Mouse (Mus musculus) megakaryocyte, embryonic 14.5 days (primary cell): ENCODE results near the gene Krtap9-5. TPM values are rescaled to one million over a fixed set of nuclear protein-coding genes. Genes with fewer than 3 reads are reported as not detected.
A peak's percentile ranks its signal among the peaks of the same experiment; 100 is the strongest.

Experiments
- H3K27me3 ChIP-seq: replicated peaks from 2 replicates; pipeline ENCODE3; 2012; ENCODE audit warnings: inconsistent platforms
- H3K36me3 ChIP-seq: replicated peaks from 2 replicates; pipeline ENCODE3; 2012; ENCODE audit warnings: low read length, inconsistent platforms, mixed read lengths
- H3K4me1 ChIP-seq: 2 replicates; pipeline ENCODE4 v1.6.1; 2012; ENCODE audit warnings: inconsistent platforms
- H3K4me3 ChIP-seq: replicated peaks from 2 replicates; pipeline ENCODE3; 2012; ENCODE audit warnings: moderate library complexity, mild to moderate bottlenecking, inconsistent platforms
- H3K9me3 ChIP-seq: 2 replicates; pipeline ENCODE4 v1.6.1; 2012; ENCODE audit warnings: inconsistent platforms
- FLI1 ChIP-seq: IDR thresholded peaks from 2 replicates; pipeline ENCODE4 v1.6.1; 2012; ENCODE audit warnings: low read length, inconsistent platforms, mixed read lengths
- GATA1 ChIP-seq: IDR thresholded peaks from 3 replicates; pipeline ENCODE4 v1.6.1; 2012; ENCODE audit warnings: mixed read lengths, low read length, inconsistent platforms, borderline replicate concordance
- polyA plus RNA-seq: library from polyadenylated mRNA; stranded (reverse); fragments of >175 nt; gene quantifications from 2 replicates; pipeline ENCODE4 v1.2.3, GENCODE M21; 2012; ENCODE audit warnings: low replicate concordance; ENCODE audit not compliant: insufficient read depth

The Krtap9-5 gene
- polyA plus RNA-seq, 1 experiment, result not detected

DNA sequence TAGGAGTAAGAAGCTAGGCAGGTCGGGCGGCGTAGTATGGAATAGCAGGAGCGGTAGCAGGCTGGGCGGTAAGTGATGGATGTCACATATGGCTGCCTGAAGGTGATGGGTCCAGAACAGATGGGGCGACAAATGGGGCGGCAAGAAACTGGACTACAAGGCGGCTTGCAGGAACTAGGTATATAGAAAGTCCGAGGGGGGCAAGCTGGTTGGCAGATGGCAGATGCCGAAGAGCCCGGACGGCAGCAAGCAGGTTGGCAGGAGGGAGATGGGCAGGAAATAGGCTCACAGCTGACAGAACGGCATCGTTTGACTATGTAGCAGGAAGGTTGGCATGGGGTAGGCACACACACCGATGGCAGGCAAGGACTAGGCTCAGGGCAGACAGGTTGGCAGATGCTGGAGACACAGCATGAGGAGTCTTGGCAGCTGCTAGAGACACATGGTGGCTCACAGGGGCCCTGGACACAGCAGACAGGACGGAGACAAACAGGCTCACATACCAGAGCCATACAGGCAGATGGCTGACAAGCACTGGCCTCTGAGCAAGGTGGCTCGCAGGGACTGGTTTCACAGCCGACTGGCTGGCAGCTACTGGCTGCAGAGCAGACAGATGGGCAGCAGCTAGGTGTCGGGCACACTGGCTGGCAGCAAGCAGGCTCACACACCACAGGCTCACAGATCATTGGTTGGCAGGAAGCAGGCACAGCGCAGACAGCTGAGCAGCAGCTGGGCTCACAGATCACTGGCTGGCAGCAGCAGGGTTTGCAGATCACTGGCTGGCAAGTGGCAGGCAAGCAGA is 37.2 kb downstream of the Krtap9-5 start:
- Histone ChIP-seq H3K36me3 (no peaks in the 10 kb centered on the region), H3K27me3 (peaks cover 1% of the 10 kb centered on the region), H3K9me3 (no peaks in the 10 kb centered on the region), H3K4me1 (no peaks in the 10 kb centered on the region; the same call in 1 of the 2 replicates), H3K4me3 (peak overlapping the region; percentile 59)
- no peak for TF ChIP-seq FLI1
- no peak for TF ChIP-seq GATA1

DNA sequence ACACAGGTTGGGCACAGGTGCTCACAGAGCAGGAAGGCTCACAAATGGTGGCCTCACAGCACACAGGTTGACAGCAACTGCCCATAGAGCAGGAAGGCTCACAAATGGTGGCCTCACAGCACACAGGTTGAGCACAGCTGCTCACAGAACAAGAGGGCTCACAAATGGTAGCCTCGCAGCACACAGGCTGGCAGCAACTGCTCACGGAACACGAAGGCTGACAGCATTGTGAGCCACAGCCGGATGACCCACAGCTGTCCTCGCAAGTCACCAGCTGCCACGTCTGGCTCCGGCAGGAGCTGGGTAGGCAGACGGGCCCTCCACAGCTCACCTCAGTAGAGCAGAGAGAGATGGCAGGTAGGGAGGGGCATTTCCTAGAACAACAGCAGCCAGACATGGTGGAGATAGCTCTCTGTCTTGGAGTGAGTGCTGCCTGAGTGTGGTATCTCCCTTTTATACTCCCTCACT is 37.9 kb downstream of the Krtap9-5 start, which contains the start of gene Krtap16-1:
Gene Krtap16-1 (minus strand): TSS at position 418 of the 468 bp plus-strand sequence.
- Histone ChIP-seq H3K36me3 (no peaks in the 10 kb centered on the region), H3K27me3 (peaks cover 1% of the 10 kb centered on the region), H3K4me3 (peak within 1 kb of the TSS; percentile 59), H3K9me3 (no peaks in the 10 kb centered on the region), H3K4me1 (no peaks in the 10 kb centered on the region; the same call in 1 of the 2 replicates)
- TF ChIP-seq GATA1, result no peak
- no peak for TF ChIP-seq FLI1

DNA sequence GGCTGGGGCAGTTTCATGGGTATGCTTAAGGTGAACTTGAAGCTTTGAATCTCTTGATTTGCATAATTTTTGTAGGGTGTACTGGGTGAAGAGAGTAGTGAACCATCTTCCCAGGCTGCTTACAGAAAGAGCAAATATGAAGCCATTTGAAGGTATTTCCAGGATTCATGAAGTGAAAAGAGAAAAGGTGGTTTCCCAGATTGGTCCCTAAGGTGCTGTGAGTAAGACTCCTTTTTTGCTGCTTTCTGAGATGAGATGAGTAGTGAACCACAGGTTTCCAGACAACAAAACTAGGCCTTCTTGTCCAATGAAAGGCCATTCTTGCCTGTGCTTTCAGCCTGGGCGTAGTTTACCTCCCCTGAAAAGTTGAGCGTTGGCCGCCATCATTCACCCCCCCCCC is 40.3 kb downstream of the Krtap9-5 start:
- no peaks in the 10 kb centered on the region; the same call in 1 of the 2 replicates for H3K4me1 ChIP-seq
- H3K4me3 ChIP-seq, result no peak overlapping the region
- H3K27me3 ChIP-seq, result peaks cover 10% of the 10 kb centered on the region
- H3K9me3 ChIP-seq, result no peaks in the 10 kb centered on the region
- H3K36me3 ChIP-seq, result no peaks in the 10 kb centered on the region
- TF ChIP-seq FLI1 (no peak), GATA1 (no peak)

DNA sequence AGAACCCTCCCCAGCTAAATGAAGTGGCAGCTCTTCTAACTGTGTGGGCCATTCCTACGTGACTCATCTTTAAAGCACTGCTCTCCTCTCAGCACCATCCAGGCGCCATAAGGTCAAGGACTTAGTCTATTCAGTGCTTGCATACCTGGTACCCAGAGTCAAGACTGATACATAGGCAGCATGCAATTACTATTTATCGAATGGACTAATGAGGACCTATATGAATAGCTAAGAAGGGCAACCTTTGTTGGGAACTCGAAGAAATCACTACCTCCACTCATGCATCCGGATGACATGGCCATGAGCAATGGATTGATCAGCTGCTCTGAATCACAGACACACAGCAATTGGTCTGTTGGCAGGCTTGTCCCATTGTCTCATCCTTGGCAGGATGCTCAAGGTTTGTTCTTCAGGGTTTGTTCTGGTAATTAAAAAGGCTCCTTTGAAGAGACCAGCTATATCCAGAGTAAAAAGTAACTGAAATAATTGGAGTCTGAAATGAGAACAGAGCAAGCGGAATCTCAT is 41.7 kb downstream of the Krtap9-5 start:
- Histone ChIP-seq H3K27me3 (peaks cover 17% of the 10 kb centered on the region), H3K36me3 (no peaks in the 10 kb centered on the region), H3K4me1 (no peaks in the 10 kb centered on the region; the same call in 1 of the 2 replicates), H3K4me3 (no peak overlapping the region), H3K9me3 (no peaks in the 10 kb centered on the region)
- TF ChIP-seq GATA1, result no peak
- no peak for TF ChIP-seq FLI1

DNA sequence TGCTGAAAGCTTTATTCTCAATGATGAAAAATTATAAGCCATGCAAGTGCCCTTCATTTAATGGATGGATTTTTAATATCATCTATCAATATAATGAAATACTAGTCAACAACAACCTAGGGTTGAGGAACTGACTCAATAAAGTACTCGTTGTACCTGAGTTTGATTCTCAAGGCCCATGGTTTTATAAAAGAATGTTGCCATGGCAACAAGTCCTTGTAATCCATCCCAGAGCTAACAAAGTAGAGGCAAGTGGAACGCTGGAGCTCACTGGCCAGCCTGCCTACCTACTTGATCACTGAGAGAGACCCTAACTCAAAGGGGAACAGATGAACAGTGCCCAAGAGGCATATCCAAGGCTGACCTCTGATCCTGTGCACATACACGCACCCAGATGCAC is 42.3 kb downstream of the Krtap9-5 start:
- H3K36me3 ChIP-seq, result no peaks in the 10 kb centered on the region
- H3K4me3 ChIP-seq, result no peak overlapping the region
- peaks cover 17% of the 10 kb centered on the region for H3K27me3 ChIP-seq
- no peaks in the 10 kb centered on the region for H3K9me3 ChIP-seq
- TF ChIP-seq GATA1 (no peak), FLI1 (no peak)
- H3K4me1 ChIP-seq, result no peaks in the 10 kb centered on the region; the same call in 1 of the 2 replicates

DNA sequence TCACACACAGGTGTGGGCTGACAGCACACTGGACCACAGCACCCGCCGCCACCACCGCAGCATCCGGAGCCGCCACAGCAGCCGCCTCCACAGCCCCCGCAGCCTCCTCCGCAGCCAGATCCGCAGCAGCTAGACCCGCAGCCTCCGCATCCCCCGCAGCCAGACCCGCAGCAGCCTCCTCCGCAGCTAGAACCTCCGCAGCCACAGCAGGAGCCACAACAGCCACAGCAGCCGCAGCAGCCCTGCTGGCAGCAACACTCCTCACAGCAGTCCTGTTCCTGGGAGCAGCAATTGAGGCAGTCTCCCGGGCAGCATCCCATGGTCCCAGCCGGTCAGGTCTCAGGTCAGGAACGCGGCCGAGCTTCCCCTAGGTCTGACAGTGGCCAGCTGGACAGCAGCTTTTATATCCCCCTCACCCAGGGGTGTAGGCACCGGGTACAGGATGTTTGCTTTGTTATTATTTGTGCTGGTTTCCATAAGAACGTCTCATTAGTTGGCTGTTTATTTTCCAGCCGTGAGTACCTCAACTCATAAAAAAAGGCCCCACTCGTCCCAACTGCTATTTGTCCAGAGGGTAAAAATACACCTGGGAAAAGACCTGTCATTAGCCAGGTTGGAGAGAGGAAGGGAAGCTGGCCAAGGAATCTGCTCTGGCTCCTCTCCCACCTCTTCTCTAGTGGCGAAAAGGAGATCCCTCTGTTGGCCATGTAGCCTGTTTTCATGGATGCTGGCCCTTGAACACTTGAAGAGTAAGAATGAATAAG is 45.5 kb downstream of the Krtap9-5 start, which contains the start of gene Krtap17-1:
Gene Krtap17-1 (minus strand): TSS at position 375 of the 764 bp plus-strand sequence.
- no peaks in the 10 kb centered on the region for H3K36me3 ChIP-seq
- no peaks in the 10 kb centered on the region for H3K4me1 ChIP-seq
- H3K4me3 ChIP-seq, result no peak within 1 kb of the TSS
- H3K9me3 ChIP-seq, result no peaks in the 10 kb centered on the region
- peaks cover 15% of the 10 kb centered on the region for H3K27me3 ChIP-seq
- TF ChIP-seq FLI1 (no peak), GATA1 (no peak)

DNA sequence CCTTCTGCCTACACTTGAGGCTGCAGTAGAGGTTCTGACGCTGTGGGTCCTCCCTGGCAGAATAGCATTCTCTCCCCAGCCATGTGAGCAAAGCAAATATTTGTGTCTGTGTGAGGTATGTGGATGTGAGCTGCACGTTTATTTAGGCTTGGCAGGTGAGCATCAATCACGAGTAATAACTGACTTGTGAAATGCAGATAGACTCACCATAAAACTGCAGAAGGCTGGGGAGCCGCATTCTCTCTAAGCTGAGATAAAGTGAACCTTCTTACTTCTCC is 46.0 kb downstream of the Krtap9-5 start:
- no peaks in the 10 kb centered on the region for H3K36me3 ChIP-seq
- H3K9me3 ChIP-seq, result no peaks in the 10 kb centered on the region
- no peak overlapping the region for H3K4me3 ChIP-seq
- H3K4me1 ChIP-seq, result no peaks in the 10 kb centered on the region
- H3K27me3 ChIP-seq, result peaks cover 15% of the 10 kb centered on the region
- TF ChIP-seq FLI1 (no peak), GATA1 (no peak)

- Histone ChIP-seq H3K4me1 (no peaks in the 10 kb centered on the region), H3K4me3 (no peak overlapping the region), H3K27me3 (peaks cover 2% of the 10 kb centered on the region), H3K36me3 (no peaks in the 10 kb centered on the region), H3K9me3 (peaks cover 3% of the 10 kb centered on the region; the same call in 1 of the 2 replicates)
- TF ChIP-seq GATA1 (no peak), FLI1 (no peak)
These were observed 50.8 kb downstream of the Krtap9-5 start for GRCm38 (mm10) chr11:99999091-99999490.

Other genes with a start within 250 kb of the Krtap9-5 start
- gene Gm14180, start 214.2 kb upstream of the Krtap9-5 start, polyA plus RNA-seq, result not detected in 2 replicates
- gene Gm11595, start 175.6 kb upstream of the Krtap9-5 start, polyA plus RNA-seq, result not detected in 2 replicates
- gene Krtap4-8, start 167.8 kb upstream of the Krtap9-5 start, polyA plus RNA-seq, result not detected in 2 replicates
- gene Krtap4-9, start 163.3 kb upstream of the Krtap9-5 start, polyA plus RNA-seq, result not detected in 2 replicates
- not detected in 2 replicates for gene Gm11596, start 155.0 kb upstream of the Krtap9-5 start, polyA plus RNA-seq
- gene Gm11569, start 149.5 kb upstream of the Krtap9-5 start, polyA plus RNA-seq, result not detected in 2 replicates
- gene Gm11554, start 144.0 kb upstream of the Krtap9-5 start, polyA plus RNA-seq, result not detected in 2 replicates
- gene Krtap4-13, start 138.6 kb upstream of the Krtap9-5 start, polyA plus RNA-seq, result not detected in 2 replicates
- not detected in 2 replicates for gene Gm11564, start 132.8 kb upstream of the Krtap9-5 start, polyA plus RNA-seq
- gene 2300003K06Rik, start 110.4 kb upstream of the Krtap9-5 start, polyA plus RNA-seq, result not detected in 2 replicates
- gene Krtap4-16, start 96.9 kb upstream of the Krtap9-5 start, polyA plus RNA-seq, result not detected in 2 replicates
- gene Gm11568, start 90.6 kb upstream of the Krtap9-5 start, polyA plus RNA-seq, result not detected in 2 replicates
- not detected in 2 replicates for gene Gm11559, start 84.0 kb upstream of the Krtap9-5 start, polyA plus RNA-seq
- gene Krtap9-1, start 75.1 kb upstream of the Krtap9-5 start, polyA plus RNA-seq, result not detected in 2 replicates
- gene Gm11567, start 69.3 kb upstream of the Krtap9-5 start, polyA plus RNA-seq, result not detected in 2 replicates
- not detected in 2 replicates for gene Krtap31-1, start 40.6 kb upstream of the Krtap9-5 start, polyA plus RNA-seq
- gene Gm11565, start 33.7 kb upstream of the Krtap9-5 start, polyA plus RNA-seq, result not detected in 2 replicates
- gene Krtap31-2, start 12.2 kb upstream of the Krtap9-5 start, polyA plus RNA-seq, result not detected in 2 replicates
- not detected in 2 replicates for gene Krtap29-1, start 30.6 kb downstream of the Krtap9-5 start, polyA plus RNA-seq
- not detected in 2 replicates for gene Krtap16-1, start 38.1 kb downstream of the Krtap9-5 start, polyA plus RNA-seq
- gene Krtap17-1, start 45.5 kb downstream of the Krtap9-5 start, polyA plus RNA-seq, result not detected in 2 replicates
- gene Krt33a, start 67.7 kb downstream of the Krtap9-5 start, polyA plus RNA-seq, result not detected in 2 replicates
- gene Krt33b, start 81.4 kb downstream of the Krtap9-5 start, polyA plus RNA-seq, result not detected in 2 replicates
- gene Krt34, start 93.1 kb downstream of the Krtap9-5 start, polyA plus RNA-seq, result not detected in 2 replicates
- gene Krt31, start 102.1 kb downstream of the Krtap9-5 start, polyA plus RNA-seq, result not detected in 2 replicates
- gene Krt32, start 139.8 kb downstream of the Krtap9-5 start, polyA plus RNA-seq, result not detected in 2 replicates
- not detected in 2 replicates for gene Krt35, start 147.8 kb downstream of the Krtap9-5 start, polyA plus RNA-seq
- gene Krt36, start 157.2 kb downstream of the Krtap9-5 start, polyA plus RNA-seq, result not detected in 2 replicates
- not detected in 2 replicates for gene Krt13, start 173.1 kb downstream of the Krtap9-5 start, polyA plus RNA-seq
- gene Krt15, start 187.5 kb downstream of the Krtap9-5 start, polyA plus RNA-seq, result not detected in 2 replicates
- not detected in 2 replicates for gene Krt19, start 200.2 kb downstream of the Krtap9-5 start, polyA plus RNA-seq
- not detected in 2 replicates for gene Krt9, start 244.8 kb downstream of the Krtap9-5 start, polyA plus RNA-seq